Mouse (Mus musculus): ENCODE measurements around the gene Gm45799. TPM values are rescaled to one million over a fixed set of nuclear protein-coding genes. Genes with fewer than 3 reads are reported as not detected.

The Gm45799 gene
- polyA plus RNA-seq, 1 experiment from 2014 or later: 32.2 TPM

DNA sequence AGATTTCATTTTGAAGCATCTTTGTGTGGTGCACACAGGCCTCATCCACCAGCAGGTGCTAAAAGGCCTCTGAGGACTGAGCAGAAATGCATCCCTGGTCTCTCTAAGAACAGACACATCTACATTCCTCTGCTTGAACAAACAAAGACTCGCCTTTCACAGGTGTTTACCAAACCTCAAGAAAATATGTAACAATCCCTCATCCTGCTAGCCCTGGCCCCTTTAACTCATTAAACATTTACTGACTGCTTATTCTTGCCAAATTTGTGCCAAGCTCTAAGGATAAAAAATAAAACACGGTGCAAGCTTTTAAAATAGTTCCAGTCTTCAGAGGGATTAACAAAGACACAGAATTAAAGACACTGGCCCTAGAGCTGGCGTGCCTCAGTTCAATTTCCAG lies 20.7 kb upstream of the Gm45799 start:
- Histone ChIP-seq H3K4me1 (ENCODE audit: control insufficient read depth, insufficient read depth, low read length) (no peaks in the 10 kb centered on the region), H3K36me3 (ENCODE audit: control insufficient read depth, insufficient read depth, low read length) (peaks cover 99% of the 10 kb centered on the region), H3K4me2 (ENCODE audit: low read length) (no peak overlapping the region), H3K9me3 (ENCODE audit: control insufficient read depth, low read length) (no peaks in the 10 kb centered on the region), H3K4me3 (replicated peaks; ENCODE audit: low read depth, low read length) (no peak overlapping the region), H3K27ac (replicated peaks; ENCODE audit: low read depth, low read length) (no peak overlapping the region), H3K27me3 (ENCODE audit: control insufficient read depth, insufficient read depth, low read length) (no peaks in the 10 kb centered on the region), H3K9ac (replicated peaks; ENCODE audit: low read length) (no peak overlapping the region)
- 60% methylated on average over 3 of the region's 3 CpGs for WGBS
- DNase-seq (no peak), ATAC-seq (ENCODE audit: low FRiP score, low TSS enrichment) (no peak)

DNA sequence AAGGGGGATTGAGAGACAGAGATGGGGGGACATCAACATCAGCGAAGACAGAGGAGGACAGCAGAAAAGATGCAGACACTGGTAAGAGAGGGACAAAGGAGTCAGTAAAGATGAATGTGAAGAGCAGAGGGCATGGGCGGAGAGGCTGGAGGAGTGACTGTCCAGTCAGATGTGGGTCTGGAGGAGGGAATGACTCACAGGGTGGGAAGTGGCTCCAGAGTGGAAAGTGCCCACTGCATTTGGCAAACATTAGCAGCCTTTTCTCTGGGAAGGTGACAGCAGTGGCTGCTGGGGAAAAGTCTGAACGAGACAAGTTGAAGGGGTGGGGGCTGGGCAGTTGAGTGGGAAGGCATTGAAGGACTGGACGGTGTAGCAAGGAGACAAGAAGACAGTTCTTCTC lies 19.3 kb upstream of the Gm45799 start:
- H3K27ac ChIP-seq (replicated peaks; ENCODE audit: low read depth, low read length): no peak overlapping the region
- H3K36me3 ChIP-seq (ENCODE audit: control insufficient read depth, insufficient read depth, low read length): peaks cover 94% of the 10 kb centered on the region
- no peak overlapping the region for H3K4me2 ChIP-seq (ENCODE audit: low read length)
- H3K4me1 ChIP-seq (ENCODE audit: control insufficient read depth, insufficient read depth, low read length): no peaks in the 10 kb centered on the region
- no peaks in the 10 kb centered on the region for H3K27me3 ChIP-seq (ENCODE audit: control insufficient read depth, insufficient read depth, low read length)
- no peaks in the 10 kb centered on the region for H3K9me3 ChIP-seq (ENCODE audit: control insufficient read depth, low read length)
- 83% methylated on average over 4 of the region's 4 CpGs for WGBS
- no peak overlapping the region for H3K4me3 ChIP-seq (replicated peaks; ENCODE audit: low read depth, low read length)
- no peak overlapping the region for H3K9ac ChIP-seq (replicated peaks; ENCODE audit: low read length)
- ATAC-seq (ENCODE audit: low FRiP score, low TSS enrichment) (no peak), DNase-seq (no peak)

DNA sequence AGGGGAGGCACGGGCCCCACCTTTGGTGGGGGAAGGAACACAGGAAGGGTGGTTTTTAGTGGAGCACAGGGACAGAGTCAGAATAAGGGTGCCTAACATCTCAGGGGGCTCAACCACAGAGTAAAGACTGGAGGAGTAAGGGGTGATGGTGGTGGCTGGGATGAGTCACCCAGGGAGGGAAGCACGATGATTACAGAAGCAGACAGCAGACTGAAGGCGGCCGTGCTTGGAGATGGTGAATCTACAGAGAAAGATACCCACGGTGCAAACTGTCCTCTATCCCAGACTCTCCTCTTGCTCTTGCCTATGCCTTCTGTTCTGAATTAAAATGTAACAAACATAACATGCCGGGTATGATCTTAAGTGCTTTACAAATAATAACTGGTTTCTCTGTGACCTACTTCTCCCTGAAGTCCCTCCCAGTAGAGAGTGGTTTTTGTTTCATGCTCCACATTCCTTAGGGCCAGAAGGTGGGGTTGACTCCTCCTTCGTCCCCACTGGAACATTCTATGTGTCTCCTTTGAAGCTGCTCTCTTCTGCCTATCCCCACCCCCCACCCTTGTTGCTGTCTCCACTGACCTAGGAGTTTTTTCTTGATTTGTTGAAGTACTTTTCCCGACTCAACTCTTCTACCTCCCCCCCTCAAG lies 18.6 kb upstream of the Gm45799 start:
- DNase-seq (no peak), ATAC-seq (ENCODE audit: low FRiP score, low TSS enrichment) (no peak)
- H3K4me2 ChIP-seq (ENCODE audit: low read length): no peak overlapping the region
- no peaks in the 10 kb centered on the region for H3K9me3 ChIP-seq (ENCODE audit: control insufficient read depth, low read length)
- no peak overlapping the region for H3K9ac ChIP-seq (replicated peaks; ENCODE audit: low read length)
- H3K27ac ChIP-seq (replicated peaks; ENCODE audit: low read depth, low read length): no peak overlapping the region
- no peaks in the 10 kb centered on the region for H3K27me3 ChIP-seq (ENCODE audit: control insufficient read depth, insufficient read depth, low read length)
- no peak overlapping the region for H3K4me3 ChIP-seq (replicated peaks; ENCODE audit: low read depth, low read length)
- no peaks in the 10 kb centered on the region for H3K4me1 ChIP-seq (ENCODE audit: control insufficient read depth, insufficient read depth, low read length)
- H3K36me3 ChIP-seq (ENCODE audit: control insufficient read depth, insufficient read depth, low read length): peaks cover 87% of the 10 kb centered on the region
- WGBS: 87% methylated on average over 8 of the region's 8 CpGs

DNA sequence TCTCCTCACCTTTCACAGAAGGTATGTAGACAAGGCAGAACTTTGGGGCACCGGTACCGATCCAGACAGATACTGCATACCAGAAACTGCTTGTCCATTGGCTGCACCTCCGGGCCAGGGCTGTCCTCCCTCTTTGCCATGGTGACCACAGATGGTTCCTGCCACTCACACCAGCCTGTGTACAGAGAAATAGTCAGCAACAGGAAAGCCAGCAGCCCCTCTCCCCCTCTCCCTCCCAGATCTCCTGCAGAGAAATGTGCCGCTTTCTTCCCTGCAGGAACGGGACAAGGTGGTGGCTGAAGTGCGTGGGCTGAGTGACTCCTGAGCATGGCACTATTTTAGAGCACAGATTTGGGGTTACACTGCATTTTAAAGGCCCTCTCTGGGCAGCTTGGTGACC lies 15.0 kb upstream of the Gm45799 start:
- ATAC-seq (ENCODE audit: low FRiP score, low TSS enrichment) (no peak), DNase-seq (no peak)
- Histone ChIP-seq H3K9me3 (ENCODE audit: control insufficient read depth, low read length) (no peaks in the 10 kb centered on the region), H3K27ac (replicated peaks; ENCODE audit: low read depth, low read length) (no peak overlapping the region), H3K4me1 (ENCODE audit: control insufficient read depth, insufficient read depth, low read length) (peaks cover 15% of the 10 kb centered on the region), H3K27me3 (ENCODE audit: control insufficient read depth, insufficient read depth, low read length) (no peaks in the 10 kb centered on the region), H3K4me2 (ENCODE audit: low read length) (no peak overlapping the region), H3K4me3 (replicated peaks; ENCODE audit: low read depth, low read length) (no peak overlapping the region), H3K9ac (replicated peaks; ENCODE audit: low read length) (no peak overlapping the region), H3K36me3 (ENCODE audit: control insufficient read depth, insufficient read depth, low read length) (peaks cover 51% of the 10 kb centered on the region)
- 85% methylated on average over 6 of the region's 6 CpGs for WGBS

DNA sequence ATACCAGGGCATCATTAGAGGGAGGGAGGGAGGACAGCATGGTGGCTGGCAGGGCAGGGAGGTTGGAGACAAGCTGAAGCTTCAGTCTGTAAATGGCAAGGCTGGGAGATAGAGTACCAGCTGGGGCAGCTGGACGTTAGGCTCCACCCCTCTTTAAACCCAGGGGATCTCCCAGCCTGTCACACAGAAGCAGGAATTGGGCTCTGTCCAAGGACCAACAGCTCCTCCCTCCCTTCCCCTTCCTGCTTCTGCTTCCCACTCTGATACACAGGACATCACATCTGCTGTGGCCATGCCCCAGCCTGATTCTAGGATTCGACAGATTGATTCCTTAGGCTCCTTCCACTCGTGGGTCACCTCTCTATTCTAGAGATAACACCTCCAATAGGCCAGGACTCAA lies 11.7 kb upstream of the Gm45799 start:
- H3K9me3 ChIP-seq (ENCODE audit: control insufficient read depth, low read length): no peaks in the 10 kb centered on the region
- no peaks in the 10 kb centered on the region for H3K27me3 ChIP-seq (ENCODE audit: control insufficient read depth, insufficient read depth, low read length)
- H3K36me3 ChIP-seq (ENCODE audit: control insufficient read depth, insufficient read depth, low read length): peaks cover 19% of the 10 kb centered on the region
- DNase-seq (peak; percentile 78), ATAC-seq (ENCODE audit: low FRiP score, low TSS enrichment) (peak; percentile 29; the same call in 1 of the 2 replicates)
- peaks cover 27% of the 10 kb centered on the region for H3K4me1 ChIP-seq (ENCODE audit: control insufficient read depth, insufficient read depth, low read length)
- H3K4me2 ChIP-seq (ENCODE audit: low read length): no peak overlapping the region
- no peak overlapping the region for H3K4me3 ChIP-seq (replicated peaks; ENCODE audit: low read depth, low read length)
- WGBS: 26% methylated on average over 3 of the region's 3 CpGs
- H3K9ac ChIP-seq (replicated peaks; ENCODE audit: low read length): no peak overlapping the region
- H3K27ac ChIP-seq (replicated peaks; ENCODE audit: low read depth, low read length): peak overlapping the region; percentile 56

DNA sequence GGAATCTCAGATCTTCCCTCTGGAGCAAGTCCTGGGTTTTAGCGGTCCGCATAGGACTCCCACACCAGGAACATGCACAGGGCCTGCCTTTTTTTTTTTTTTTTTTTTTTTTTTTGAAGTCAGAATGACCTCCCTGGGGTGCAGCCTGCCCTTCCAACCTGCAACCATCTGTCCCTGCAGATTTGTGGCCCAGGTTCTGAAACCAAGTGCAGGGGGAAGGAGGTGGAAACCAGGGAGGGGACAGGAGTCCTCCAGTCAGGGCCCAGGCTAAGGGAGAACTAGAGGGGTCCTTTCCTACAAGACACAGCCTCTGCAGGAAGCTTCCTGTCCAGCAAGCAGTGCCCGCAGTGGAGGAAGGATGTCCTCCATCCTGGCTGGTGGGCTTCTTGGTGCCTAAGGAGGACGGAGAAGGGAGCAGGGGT lies 7.8 kb upstream of the Gm45799 start:
- WGBS: 9% methylated on average over 4 of the region's 4 CpGs
- Histone ChIP-seq H3K27ac (replicated peaks; ENCODE audit: low read depth, low read length) (peak overlapping the region; percentile 86), H3K4me3 (replicated peaks; ENCODE audit: low read depth, low read length) (peak overlapping the region; percentile 91), H3K4me1 (ENCODE audit: control insufficient read depth, insufficient read depth, low read length) (peaks cover 29% of the 10 kb centered on the region), H3K36me3 (ENCODE audit: control insufficient read depth, insufficient read depth, low read length) (peaks cover 19% of the 10 kb centered on the region), H3K9ac (replicated peaks; ENCODE audit: low read length) (peak overlapping the region; percentile 93), H3K4me2 (ENCODE audit: low read length) (peak overlapping the region; percentile 78), H3K9me3 (ENCODE audit: control insufficient read depth, low read length) (no peaks in the 10 kb centered on the region), H3K27me3 (ENCODE audit: control insufficient read depth, insufficient read depth, low read length) (no peaks in the 10 kb centered on the region)
- DNase-seq (no peak), ATAC-seq (ENCODE audit: low FRiP score, low TSS enrichment) (peak; percentile 1; the same call in 1 of the 2 replicates)

DNA sequence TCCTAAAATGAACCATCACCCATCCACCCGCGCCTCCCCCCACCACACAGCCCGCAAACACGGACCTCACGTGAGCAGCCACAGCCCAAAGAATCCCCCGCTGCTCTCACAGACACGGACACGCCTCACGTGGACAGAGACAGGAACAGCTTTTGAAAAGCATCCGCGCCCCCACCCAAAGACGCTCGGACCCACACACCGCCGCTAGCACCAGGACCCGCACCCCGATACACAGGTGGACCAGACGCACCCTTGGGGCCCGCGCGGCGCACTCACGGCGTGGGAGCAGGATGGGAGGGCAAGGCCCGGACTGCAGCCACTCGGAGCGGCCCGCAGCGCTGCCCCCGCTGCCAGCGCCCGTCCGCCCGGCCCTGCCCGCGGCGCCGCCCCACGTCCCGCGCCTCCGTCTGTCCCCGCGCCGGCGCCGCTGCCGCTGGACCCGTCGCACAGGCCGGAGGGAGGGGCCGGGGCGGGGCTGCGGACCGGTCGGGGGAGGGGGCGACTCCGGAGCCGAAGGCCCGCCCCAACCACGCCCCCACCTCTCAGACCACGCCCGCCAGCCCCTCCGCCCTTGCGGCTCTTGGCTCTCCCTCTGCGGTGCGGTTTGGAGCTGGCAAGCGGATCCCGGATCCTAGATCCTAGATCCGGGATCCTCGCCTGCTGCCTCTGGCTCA lies 7.1 kb upstream of the Gm45799 start, which contains the start of gene Trim3:
Trim3 (minus strand) TSS at position 445 of the 674 bp plus-strand sequence.
- H3K36me3 ChIP-seq (ENCODE audit: control insufficient read depth, insufficient read depth, low read length): peaks cover 23% of the 10 kb centered on the region
- DNase-seq (peak; percentile 93), ATAC-seq (ENCODE audit: low FRiP score, low TSS enrichment) (peak; percentile 92)
- H3K9ac ChIP-seq (replicated peaks; ENCODE audit: low read length): peak within 1 kb of the TSS; percentile 93
- H3K9me3 ChIP-seq (ENCODE audit: control insufficient read depth, low read length): no peaks in the 10 kb centered on the region
- WGBS: under 1% methylated on average over 71 of the region's 71 CpGs
- peaks cover 29% of the 10 kb centered on the region for H3K4me1 ChIP-seq (ENCODE audit: control insufficient read depth, insufficient read depth, low read length)
- H3K4me3 ChIP-seq (replicated peaks; ENCODE audit: low read depth, low read length): peak within 1 kb of the TSS; percentile 91
- H3K27ac ChIP-seq (replicated peaks; ENCODE audit: low read depth, low read length): peak within 1 kb of the TSS; percentile 86
- peak within 1 kb of the TSS; percentile 78 for H3K4me2 ChIP-seq (ENCODE audit: low read length)
- H3K27me3 ChIP-seq (ENCODE audit: control insufficient read depth, insufficient read depth, low read length): no peaks in the 10 kb centered on the region

DNA sequence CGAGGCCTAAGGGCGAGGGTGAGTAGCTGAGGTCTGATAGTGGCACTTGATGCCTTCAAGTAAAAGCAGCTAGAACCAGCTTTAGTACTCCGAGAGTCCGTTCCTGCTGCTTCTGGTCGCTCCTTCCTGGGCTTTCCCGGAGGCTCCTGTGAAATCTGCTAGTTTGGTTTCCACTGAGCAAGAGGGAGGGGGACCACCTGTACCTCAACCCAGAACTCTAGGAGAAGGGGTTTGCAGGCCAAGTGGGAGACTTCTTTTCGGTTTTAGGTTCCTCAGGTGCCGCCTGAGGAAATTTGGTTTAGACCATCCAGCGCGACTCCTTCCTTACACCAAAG lies 6.6 kb upstream of the Gm45799 start:
- H3K4me1 ChIP-seq (ENCODE audit: control insufficient read depth, insufficient read depth, low read length): peaks cover 26% of the 10 kb centered on the region
- H3K27ac ChIP-seq (replicated peaks; ENCODE audit: low read depth, low read length): peak overlapping the region; percentile 86
- peak overlapping the region; percentile 91 for H3K4me3 ChIP-seq (replicated peaks; ENCODE audit: low read depth, low read length)
- no peak for DNase-seq
- H3K36me3 ChIP-seq (ENCODE audit: control insufficient read depth, insufficient read depth, low read length): peaks cover 23% of the 10 kb centered on the region
- H3K9me3 ChIP-seq (ENCODE audit: control insufficient read depth, low read length): no peaks in the 10 kb centered on the region
- H3K27me3 ChIP-seq (ENCODE audit: control insufficient read depth, insufficient read depth, low read length): no peaks in the 10 kb centered on the region
- H3K9ac ChIP-seq (replicated peaks; ENCODE audit: low read length): peak overlapping the region; percentile 93
- 5% methylated on average over 10 of the region's 10 CpGs for WGBS
- peak overlapping the region; percentile 78 for H3K4me2 ChIP-seq (ENCODE audit: low read length)
- no peak for ATAC-seq (ENCODE audit: low FRiP score, low TSS enrichment)
